Mouse (Mus musculus) macrophage (primary cell): ENCODE measurements around the gene Eps8. TPM values are rescaled to one million over a fixed set of nuclear protein-coding genes. Genes with fewer than 3 reads are reported as not detected.

ENCODE experiments used
- H3K27ac ChIP-seq: fragments of 350-480 bp; formaldehyde crosslinking; 2 replicates; pipeline ENCODE4 v1.9.0; 2021
- H3K36me3 ChIP-seq: fragments of 350-480 bp; formaldehyde crosslinking; 2 replicates; pipeline ENCODE4 v1.9.0; 2021; ENCODE audit errors: inconsistent target
- H3K4me3 ChIP-seq: fragments of 350-480 bp; formaldehyde crosslinking; 2 replicates; pipeline ENCODE4 v1.9.0; 2021; ENCODE audit errors: inconsistent target
- H3K79me2 ChIP-seq: fragments of 350-480 bp; formaldehyde crosslinking; 2 replicates; pipeline ENCODE4 v1.9.0; 2021; ENCODE audit errors: inconsistent target
- WGBS: methylation state at CpG from one replicate; pipeline ENCODE4 v1.1.7; 2026; ENCODE audit warnings: inconsistent platforms; ENCODE audit not compliant: missing documents; 5-methylcytosine and 5-hydroxymethylcytosine counted together
- polyA plus RNA-seq: library from polyadenylated mRNA; stranded (reverse); fragments of 250-400 nt; gene quantifications from 3 replicates; pipeline ENCODE4 v1.2.4, GENCODE M21; 2018; ENCODE audit warnings: inconsistent platforms

Eps8 gene
- polyA plus RNA-seq, 1 experiment from 2014 or later, result 10.9 TPM

DNA sequence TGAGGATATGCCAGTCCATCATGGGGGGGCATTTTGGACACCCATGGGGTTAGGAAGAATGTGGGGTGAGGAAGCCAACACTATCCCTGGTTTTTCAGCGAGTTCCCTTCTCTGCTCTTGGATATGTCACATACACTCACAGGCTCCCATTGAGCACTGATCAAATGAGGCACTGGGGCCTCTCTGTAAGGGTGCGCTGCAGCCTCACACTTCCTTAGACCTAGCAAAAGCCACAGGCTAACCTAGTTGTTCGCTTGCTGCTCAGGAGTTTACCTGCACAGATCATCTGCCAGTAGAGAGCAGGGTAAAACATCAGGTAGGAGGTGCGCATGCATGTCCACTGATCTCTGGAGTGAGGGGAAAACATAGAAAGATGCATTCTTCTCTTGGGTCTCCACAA is 97.5 kb downstream of the Eps8 start:
- 59% methylated on average over 4 of the region's 4 CpGs for WGBS
- peaks cover 62% of the 10 kb centered on the region for H3K79me2 ChIP-seq
- no peaks in the 10 kb centered on the region for H3K36me3 ChIP-seq
- peak overlapping the region; percentile 98 for H3K27ac ChIP-seq
- H3K4me3 ChIP-seq, result no peak overlapping the region

DNA sequence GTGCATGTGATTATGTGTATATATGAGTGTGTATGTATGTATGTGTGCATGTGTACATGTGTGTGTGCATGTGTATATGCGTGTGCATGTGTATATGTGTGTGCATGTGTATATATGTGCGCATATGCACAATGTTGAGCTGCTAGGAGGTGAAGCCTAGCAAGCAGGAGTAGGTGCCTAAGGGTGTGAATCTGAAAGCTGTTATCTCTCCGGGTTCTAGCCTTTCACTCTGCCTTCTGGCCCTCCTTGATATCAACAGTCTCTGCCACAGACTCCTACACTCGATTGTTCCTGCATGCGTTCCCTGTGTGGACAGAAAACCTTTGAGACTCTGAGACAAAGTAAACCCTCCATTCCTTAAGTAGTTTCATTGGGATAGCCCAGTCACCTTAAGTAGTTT is 98.0 kb downstream of the Eps8 start:
- WGBS, result 87% methylated on average over 5 of the region's 5 CpGs
- Histone ChIP-seq H3K4me3 (no peak overlapping the region), H3K79me2 (peaks cover 62% of the 10 kb centered on the region), H3K36me3 (no peaks in the 10 kb centered on the region), H3K27ac (peak overlapping the region; percentile 98)

DNA sequence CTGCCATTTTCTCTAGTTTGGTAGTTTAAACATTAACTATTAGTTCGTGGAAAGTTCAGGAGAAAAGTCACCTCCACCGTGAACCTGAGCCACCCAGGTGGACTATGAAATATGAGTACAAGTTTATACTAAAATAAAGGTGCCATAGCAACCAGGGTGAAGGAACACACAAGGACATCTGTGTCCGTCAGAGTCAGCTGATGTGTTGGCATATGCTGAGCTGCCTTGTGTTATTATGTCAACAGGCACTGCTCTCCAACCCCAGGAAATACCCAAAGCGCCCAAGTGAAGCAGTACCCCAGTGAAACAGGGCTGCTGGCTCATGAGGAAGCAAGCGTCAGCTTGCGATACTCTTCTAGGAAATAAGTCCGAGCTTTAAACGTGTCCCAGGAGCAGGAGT is 104.5 kb downstream of the Eps8 start:
- Histone ChIP-seq H3K27ac (no peak overlapping the region), H3K79me2 (peaks cover 69% of the 10 kb centered on the region), H3K4me3 (no peak overlapping the region), H3K36me3 (no peaks in the 10 kb centered on the region)
- 84% methylated on average over 8 of the region's 8 CpGs for WGBS

DNA sequence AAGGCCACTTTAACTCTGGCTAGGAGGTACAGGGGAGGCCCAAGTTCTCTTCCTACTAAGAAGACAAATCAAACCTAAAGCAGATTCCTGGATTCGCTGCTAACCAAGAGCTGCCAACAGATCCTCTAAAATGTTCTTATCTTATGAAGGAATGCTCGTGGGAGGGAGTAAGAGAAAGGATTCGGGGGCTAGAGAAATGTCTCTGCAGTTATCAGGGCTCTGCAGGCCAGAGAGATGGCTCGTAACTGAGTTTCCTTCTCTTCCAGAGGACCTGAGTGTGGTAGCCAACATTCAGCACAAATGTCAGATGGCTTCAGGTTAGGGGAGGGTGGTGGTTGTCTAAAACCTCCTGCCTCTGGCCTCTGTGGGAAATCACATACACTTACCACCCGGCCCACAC is 106.1 kb downstream of the Eps8 start:
- Histone ChIP-seq H3K36me3 (no peaks in the 10 kb centered on the region), H3K79me2 (peaks cover 53% of the 10 kb centered on the region), H3K4me3 (no peak overlapping the region), H3K27ac (no peak overlapping the region)
- WGBS, result 90% methylated on average over 5 of the region's 5 CpGs

DNA sequence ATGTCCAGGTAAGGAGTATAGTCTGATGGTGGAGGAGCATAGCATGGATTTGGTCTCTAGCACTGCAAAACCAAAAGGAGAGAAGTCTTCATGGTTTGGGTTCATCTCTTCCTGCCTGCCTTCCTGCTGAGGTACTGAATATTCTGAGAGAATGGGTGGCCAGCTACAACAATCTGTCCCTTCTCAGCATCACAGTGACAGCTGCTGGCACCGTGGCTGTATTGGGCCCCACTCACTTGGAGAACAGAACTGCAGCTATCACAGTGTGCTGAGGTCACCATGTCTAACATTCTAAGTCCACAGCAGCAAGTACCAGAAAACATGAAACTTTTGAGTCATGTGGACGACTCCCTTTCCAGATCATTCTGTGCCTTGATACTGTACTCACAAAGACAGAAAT is 107.1 kb downstream of the Eps8 start:
- Histone ChIP-seq H3K4me3 (no peak overlapping the region), H3K79me2 (peaks cover 42% of the 10 kb centered on the region), H3K27ac (no peak overlapping the region), H3K36me3 (no peaks in the 10 kb centered on the region)
- 85% methylated on average over 2 of the region's 2 CpGs for WGBS

DNA sequence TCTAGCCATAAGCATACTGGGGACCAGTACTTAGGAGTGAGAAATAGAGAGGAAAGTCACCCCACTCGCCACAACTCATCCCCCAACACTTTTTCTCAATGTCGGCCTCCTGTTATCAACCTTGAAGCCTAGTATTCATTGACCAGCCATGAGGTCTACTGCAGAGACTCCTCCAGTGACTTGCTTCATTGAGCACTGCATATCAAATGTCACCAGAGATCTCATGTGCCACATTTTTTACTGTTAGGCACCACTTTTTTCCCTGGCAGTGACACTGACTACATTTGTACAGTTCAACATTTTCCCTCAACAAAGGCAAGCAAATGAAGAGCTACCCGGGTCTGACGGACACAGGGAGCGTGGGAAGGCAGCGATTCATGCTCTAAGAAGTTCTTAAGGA is 108.6 kb downstream of the Eps8 start:
- 84% methylated on average over 6 of the region's 6 CpGs for WGBS
- Histone ChIP-seq H3K79me2 (peaks cover 28% of the 10 kb centered on the region), H3K36me3 (no peaks in the 10 kb centered on the region), H3K4me3 (no peak overlapping the region), H3K27ac (no peak overlapping the region)

DNA sequence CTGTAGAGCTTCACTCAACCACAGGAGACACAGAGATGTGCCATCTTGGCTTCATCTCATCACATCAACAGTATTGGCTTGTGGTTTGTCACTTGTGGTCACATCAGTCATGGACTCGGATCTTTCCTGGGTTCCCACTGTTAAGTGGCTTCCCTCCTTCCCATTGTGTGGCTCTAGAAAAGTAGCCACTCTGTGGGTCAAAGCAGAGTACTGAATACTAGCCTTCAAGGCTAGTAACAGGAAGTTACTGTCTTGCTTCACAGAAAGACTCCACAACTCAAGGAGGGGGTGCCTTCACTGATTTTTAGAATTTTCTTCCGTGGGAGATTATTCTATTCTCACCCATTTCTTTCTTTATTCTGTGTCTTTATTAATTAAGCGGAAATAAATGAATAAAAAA is 109.3 kb downstream of the Eps8 start:
- Histone ChIP-seq H3K79me2 (peaks cover 22% of the 10 kb centered on the region), H3K27ac (no peak overlapping the region), H3K36me3 (no peaks in the 10 kb centered on the region), H3K4me3 (no peak overlapping the region)
- 74% methylated on average over 3 of the region's 3 CpGs for WGBS

DNA sequence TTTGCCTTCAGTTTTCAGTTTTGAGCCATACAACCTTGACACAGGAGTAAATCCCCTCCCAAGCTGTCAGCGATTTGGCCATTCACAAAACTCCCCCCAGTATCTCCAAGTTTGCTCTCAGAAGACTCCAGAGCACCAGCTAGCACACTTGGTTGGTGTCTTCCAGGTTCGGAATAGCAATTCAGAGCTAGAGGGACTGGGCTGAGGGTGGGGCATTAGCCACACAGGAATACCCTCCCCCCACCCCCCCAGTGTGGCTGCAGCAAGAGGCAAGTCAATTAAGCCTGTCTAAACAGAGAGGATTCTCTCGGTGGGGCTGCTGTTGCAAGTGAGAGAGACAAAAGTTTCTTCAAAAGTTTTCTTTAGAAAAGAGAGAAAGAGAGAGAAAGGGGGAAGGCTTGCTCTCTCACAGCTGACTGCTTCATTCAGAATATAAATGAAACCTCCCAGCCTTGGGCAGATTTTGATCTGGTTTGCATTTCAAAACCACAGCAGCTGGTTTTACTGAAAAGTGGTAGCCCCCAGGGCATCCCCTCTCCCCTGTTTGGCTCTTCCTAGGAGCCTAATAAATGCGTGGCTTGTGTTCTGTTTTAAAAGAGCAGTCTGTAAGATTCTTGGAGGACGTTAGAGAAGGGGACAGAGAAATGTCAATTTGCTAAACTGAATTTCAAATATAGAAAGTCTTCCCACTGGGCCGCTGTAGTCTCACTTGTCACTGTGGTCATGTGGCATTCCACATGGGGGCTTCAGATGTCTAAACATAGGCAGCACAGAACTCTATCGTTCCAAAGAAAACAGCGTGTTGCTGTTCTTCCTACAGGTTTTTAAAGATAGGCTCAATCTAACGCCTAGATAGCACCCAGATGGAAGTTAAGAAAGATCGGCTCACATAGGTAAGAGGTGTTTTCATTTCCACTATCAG is 112.2 kb downstream of the Eps8 start:
- Histone ChIP-seq H3K4me3 (no peak overlapping the region), H3K79me2 (peaks cover 12% of the 10 kb centered on the region; the same call in 1 of the 2 replicates), H3K36me3 (no peaks in the 10 kb centered on the region), H3K27ac (no peak overlapping the region)
- 71% methylated on average over 10 of the region's 10 CpGs for WGBS

DNA sequence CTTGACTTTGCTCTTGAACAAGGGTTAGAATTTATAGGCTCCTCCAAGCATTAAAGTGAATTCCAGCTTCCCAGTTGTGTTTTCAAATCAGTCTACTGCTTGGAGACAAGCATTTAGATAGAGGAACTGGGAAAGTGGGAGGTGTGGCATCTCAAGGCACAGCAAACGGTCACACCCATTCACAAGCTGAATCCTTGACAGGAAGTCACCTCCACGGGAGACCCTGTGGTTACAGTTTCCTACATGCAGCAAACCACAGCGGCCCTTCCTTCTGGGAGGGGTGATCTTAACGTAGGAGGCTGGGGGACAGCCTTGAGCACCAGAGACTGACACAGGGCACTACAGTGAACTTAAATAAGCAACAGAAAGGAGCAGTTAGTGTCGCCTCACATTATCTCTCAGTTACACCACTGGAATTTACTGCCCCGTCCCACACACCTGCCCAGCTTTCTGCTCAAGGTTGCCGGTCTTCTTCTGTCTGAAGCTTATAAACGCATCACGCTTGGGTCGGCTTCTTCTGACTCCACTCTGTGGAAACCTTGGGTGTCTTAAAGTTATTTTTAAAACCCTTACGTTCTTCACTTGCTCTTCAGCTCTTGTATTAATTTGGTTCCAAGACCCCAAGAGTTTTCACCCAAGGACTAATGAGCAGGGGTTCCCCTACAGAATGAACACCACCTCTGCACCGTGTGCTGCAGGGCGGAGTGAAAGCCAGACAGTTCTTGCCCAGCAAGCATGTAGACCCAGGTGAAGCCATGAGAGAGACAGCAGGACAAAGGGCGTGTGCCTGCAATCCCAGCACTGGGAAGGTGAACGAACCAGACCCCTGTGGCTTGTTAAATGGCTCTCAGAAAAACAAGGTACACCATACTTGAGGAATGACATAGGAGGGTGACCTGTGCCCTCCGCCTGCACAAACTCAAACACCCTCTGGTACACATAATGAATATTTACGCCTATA is 113.2 kb downstream of the Eps8 start:
- WGBS, result 36% methylated on average over 17 of the region's 17 CpGs
- no peak overlapping the region for H3K4me3 ChIP-seq

DNA sequence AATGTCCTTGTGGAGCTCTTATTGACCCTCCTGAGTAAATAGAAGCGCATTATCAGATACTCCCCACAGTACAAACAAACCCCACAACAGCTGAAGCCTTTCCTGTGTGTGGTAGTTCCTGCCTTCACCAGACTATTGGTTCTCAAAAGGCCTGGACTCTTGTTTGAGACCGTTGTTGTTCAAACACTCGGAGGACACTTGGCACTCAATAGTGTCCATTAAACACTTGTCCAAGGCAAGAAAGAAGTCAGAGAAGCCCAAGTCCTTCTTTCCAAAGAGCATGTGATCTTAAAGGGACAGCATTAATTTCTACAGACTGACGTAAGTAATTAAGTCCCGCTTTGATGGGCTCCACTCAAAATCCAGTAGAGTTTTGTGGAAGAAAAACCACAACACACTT is 113.9 kb downstream of the Eps8 start:
- WGBS, result 73% methylated on average over 5 of the region's 5 CpGs
- H3K4me3 ChIP-seq, result no peak overlapping the region
- 0 out of 2 replicates have a peak, but pooled peaks cover 6% of the 10 kb centered on the region for H3K79me2 ChIP-seq
- H3K27ac ChIP-seq, result peak overlapping the region; percentile 32
- no peaks in the 10 kb centered on the region for H3K36me3 ChIP-seq

More for the DNA sequence above, 113.2 kb downstream of the Eps8 start:
- peaks cover 10% of the 10 kb centered on the region; the same call in 1 of the 2 replicates for H3K79me2 ChIP-seq
- no peaks in the 10 kb centered on the region for H3K36me3 ChIP-seq
- peak overlapping the region; percentile 32 for H3K27ac ChIP-seq

DNA sequence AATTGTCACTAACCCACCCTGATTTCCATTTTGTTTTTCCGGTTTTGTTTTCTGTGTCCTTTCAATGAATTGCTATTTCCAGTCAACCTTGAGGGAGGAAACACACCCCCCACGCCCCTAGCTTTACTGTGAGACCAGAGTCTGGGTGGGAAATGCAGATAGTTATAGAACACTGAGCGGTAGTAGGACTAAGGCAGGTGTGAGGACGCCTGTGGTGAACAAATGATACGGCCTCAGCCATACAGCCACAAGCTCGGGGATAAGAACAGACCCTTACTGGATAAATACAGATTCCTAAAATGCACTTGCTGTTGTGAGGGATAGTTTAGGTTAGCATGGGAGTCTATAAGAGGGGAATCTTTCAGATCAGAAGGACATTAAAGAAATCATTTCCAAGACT is 114.3 kb downstream of the Eps8 start:
- Histone ChIP-seq H3K4me3 (no peak overlapping the region), H3K27ac (peak overlapping the region; percentile 32), H3K79me2 (0 out of 2 replicates have a peak, but pooled peaks cover 6% of the 10 kb centered on the region), H3K36me3 (no peaks in the 10 kb centered on the region)
- WGBS, result 98% methylated on average over 6 of the region's 6 CpGs

DNA sequence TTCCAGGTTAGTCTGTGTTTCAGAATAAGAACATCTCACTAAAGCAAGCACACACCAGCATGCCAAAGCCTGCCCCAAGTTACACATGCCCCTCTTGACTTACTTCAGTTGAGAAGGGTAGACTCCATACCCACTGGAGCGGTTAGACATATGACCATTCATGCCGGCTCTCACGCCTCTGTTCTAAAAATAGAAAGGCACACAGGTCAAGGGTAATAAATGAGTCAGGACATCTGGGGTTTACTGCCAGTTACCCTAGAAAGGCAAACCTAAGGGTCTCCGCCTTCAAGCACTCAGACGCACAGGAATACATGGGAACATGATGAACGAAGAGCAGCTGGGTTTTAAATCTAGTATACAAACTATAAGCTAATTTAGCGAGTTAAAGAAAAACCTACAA is 115.5 kb downstream of the Eps8 start:
- Histone ChIP-seq H3K36me3 (no peaks in the 10 kb centered on the region), H3K4me3 (no peak overlapping the region), H3K27ac (no peak overlapping the region), H3K79me2 (0 out of 2 replicates have a peak, but pooled peaks cover 6% of the 10 kb centered on the region)
- 93% methylated on average over 7 of the region's 7 CpGs for WGBS

DNA sequence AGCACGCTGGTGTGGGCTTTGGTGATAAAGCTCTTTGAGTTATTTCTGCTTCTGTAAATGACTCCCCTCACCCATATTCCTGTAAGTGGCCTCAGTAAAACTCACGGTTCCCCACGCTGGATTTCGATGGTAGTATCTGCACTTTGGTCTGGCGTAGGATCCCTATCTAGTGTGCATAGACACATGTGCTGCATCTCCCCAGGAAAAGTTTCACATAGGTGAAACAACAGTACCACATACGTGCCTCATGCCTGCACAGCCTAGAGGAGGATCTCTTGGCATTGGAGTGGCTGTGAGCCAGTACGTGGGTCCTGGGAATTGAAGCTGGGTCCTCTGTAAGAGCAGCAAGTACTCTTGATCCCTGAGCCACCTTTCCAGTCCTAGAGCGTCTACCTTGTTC is 121.9 kb downstream of the Eps8 start:
- Histone ChIP-seq H3K4me3 (no peak overlapping the region), H3K79me2 (no peaks in the 10 kb centered on the region), H3K36me3 (no peaks in the 10 kb centered on the region), H3K27ac (no peak overlapping the region)
- WGBS, result 96% methylated on average over 8 of the region's 8 CpGs

DNA sequence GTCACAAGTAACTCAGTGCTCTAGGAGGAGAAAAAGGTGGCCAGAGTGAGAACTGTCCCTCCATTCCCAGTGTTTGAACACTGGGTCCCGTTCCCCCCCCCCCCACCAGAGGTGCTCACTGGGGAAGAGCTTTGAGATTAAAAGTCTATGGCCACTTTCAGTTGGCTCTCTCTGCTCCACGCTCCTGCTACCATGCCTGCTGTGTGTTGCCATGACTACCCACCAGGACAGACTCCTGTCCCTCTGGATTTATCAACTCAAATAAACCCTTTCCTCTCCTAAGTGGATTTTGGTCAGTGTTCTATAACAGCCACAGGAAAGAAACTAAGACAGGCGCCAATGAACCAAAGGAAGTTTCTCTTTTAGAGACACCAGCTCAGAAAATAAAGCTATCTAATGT is 128.9 kb downstream of the Eps8 start:
- Histone ChIP-seq H3K36me3 (no peaks in the 10 kb centered on the region; the same call in 1 of the 2 replicates), H3K27ac (no peak overlapping the region), H3K79me2 (no peaks in the 10 kb centered on the region), H3K4me3 (no peak overlapping the region)
- 96% methylated on average over 3 of the region's 3 CpGs for WGBS

DNA sequence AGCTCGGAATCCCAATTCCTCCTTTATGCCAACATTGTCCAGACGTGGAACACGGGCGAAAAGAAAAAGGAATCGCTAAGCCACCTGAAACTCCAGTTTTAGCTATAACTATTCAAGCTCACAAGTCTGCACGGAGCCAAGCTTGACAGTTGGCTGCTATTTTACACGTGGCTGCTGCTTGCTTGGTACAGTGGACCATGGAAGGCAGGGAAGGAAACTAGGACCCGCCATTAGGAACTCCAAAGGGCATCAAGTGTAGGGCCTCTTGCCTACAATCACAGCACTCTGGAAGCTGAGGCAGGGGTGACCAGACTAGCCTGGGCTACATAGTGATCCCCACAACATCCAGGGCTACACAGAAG is 134.4 kb downstream of the Eps8 start:
- H3K27ac ChIP-seq, result no peak overlapping the region
- H3K36me3 ChIP-seq, result no peaks in the 10 kb centered on the region; the same call in 1 of the 2 replicates
- no peak overlapping the region for H3K4me3 ChIP-seq
- H3K79me2 ChIP-seq, result no peaks in the 10 kb centered on the region
- 89% methylated on average over 8 of the region's 8 CpGs for WGBS
